Mouse (Mus musculus) lung, postnatal 0 days (tissue): ENCODE results near the gene Hbb-bs. TPM values are rescaled to one million over a fixed set of nuclear protein-coding genes. Genes with fewer than 3 reads are reported as not detected.

Source experiments
- ATAC-seq: fragments of 200-750 bp; cut with Nextera tagmentation; 2 replicates; pipeline ENCODE4 v1.8.0; 2017; ENCODE audit warnings: moderate library complexity
- DNase-seq: peaks from one replicate; pipeline ENCODE4 v3.0.0-alpha.2; 2016; ENCODE audit warnings: low spot score
- H3K27ac ChIP-seq: fragments of 300-500 bp; sonication (generic); 2 replicates; pipeline ENCODE4 v1.5.1; 2014; ENCODE audit warnings: antibody characterized with exemption, mild to moderate bottlenecking, low read length, mixed read lengths
- H3K27me3 ChIP-seq: fragments of 300-500 bp; sonication (generic); replicated peaks from 2 replicates; pipeline ENCODE4 v1.6.1; 2014; ENCODE audit warnings: low read length, mixed read lengths; ENCODE audit not compliant: insufficient read depth
- H3K36me3 ChIP-seq: fragments of 300-500 bp; sonication (generic); 2 replicates; pipeline ENCODE4 v1.6.1; 2014; ENCODE audit warnings: low read length, mixed read lengths; ENCODE audit not compliant: insufficient read depth
- H3K4me1 ChIP-seq: fragments of 300-500 bp; sonication (generic); 2 replicates; pipeline ENCODE4 v1.6.1; 2014; ENCODE audit warnings: antibody characterized with exemption, low read depth, low read length, mixed read lengths; ENCODE audit not compliant: insufficient read depth
- H3K4me2 ChIP-seq: fragments of 300-500 bp; sonication (generic); replicated peaks from 2 replicates; pipeline ENCODE4 v1.6.1; 2014; ENCODE audit warnings: low read depth, mild to moderate bottlenecking, low read length, moderate library complexity, mixed read lengths
- H3K4me3 ChIP-seq: fragments of 300-500 bp; sonication (generic); 2 replicates; pipeline ENCODE4 v1.5.1; 2014; ENCODE audit warnings: low read depth, low read length
- H3K9ac ChIP-seq: fragments of 300-500 bp; sonication (generic); replicated peaks from 2 replicates; pipeline ENCODE4 v1.6.1; 2014; ENCODE audit warnings: low read depth, mild to moderate bottlenecking
- H3K9me3 ChIP-seq: fragments of 300-500 bp; sonication (generic); 2 replicates; pipeline ENCODE4 v1.6.1; 2016; ENCODE audit warnings: low read length, mixed read lengths
- CTCF ChIP-seq: IDR thresholded peaks from 2 replicates; pipeline ENCODE4 v1.5.1; 2016; ENCODE audit warnings: antibody characterized with exemption, mild to moderate bottlenecking
- EP300 ChIP-seq: IDR thresholded peaks from 2 replicates; pipeline ENCODE4 v1.6.1; 2016; ENCODE audit warnings: antibody characterized with exemption, mild to moderate bottlenecking, control low read depth
- WGBS: fragments of 180-500 bp; shearing (Covaris S2); extraction: QIAGEN DNeasy Blood & Tissue Kit; methylation state at CpG from one replicate; pipeline ENCODE4 v1.1.7; 2014; 5-methylcytosine and 5-hydroxymethylcytosine counted together
- polyA plus RNA-seq: library from polyadenylated mRNA; unstranded; fragments of >200 nt; fragmentation: Nextera tagmentation; extraction: Ambion mirVana; gene quantifications from 2 replicates; pipeline ENCODE4 v1.2.1, GENCODE M21; 2015

Gene Hbb-bs
- 19,829 and 23,579 TPM in 2 replicates for polyA plus RNA-seq

GRCm38 (mm10) chr7:103827808-103828207 lies at the start of gene Hbb-bs:
Gene Hbb-bs, minus strand, starts transcription at chr7:103828096.
- 84% methylated on average over 4 of the region's 4 CpGs for WGBS
- H3K9ac ChIP-seq, result no peak within 1 kb of the TSS
- no peaks in the 10 kb centered on the region for H3K4me1 ChIP-seq
- DNase-seq, result no peak
- no peaks in the 10 kb centered on the region for H3K27me3 ChIP-seq
- H3K9me3 ChIP-seq, result no peaks in the 10 kb centered on the region
- TF ChIP-seq EP300 (no peak), CTCF (no peak)
- H3K4me3 ChIP-seq, result no peak within 1 kb of the TSS
- H3K27ac ChIP-seq, result no peak within 1 kb of the TSS
- peak; percentile 68 for ATAC-seq
- H3K36me3 ChIP-seq, result no peaks in the 10 kb centered on the region
- H3K4me2 ChIP-seq, result no peak within 1 kb of the TSS

- H3K27ac ChIP-seq, result no peak overlapping the region
- H3K9ac ChIP-seq, result no peak overlapping the region
- DNase-seq, result no peak
- no peak overlapping the region for H3K4me3 ChIP-seq
- TF ChIP-seq EP300 (no peak), CTCF (no peak)
- no peak for ATAC-seq
- H3K27me3 ChIP-seq, result no peaks in the 10 kb centered on the region
- H3K36me3 ChIP-seq, result no peaks in the 10 kb centered on the region
- no peak overlapping the region for H3K4me2 ChIP-seq
- no peaks in the 10 kb centered on the region for H3K4me1 ChIP-seq
- no peaks in the 10 kb centered on the region for H3K9me3 ChIP-seq
- WGBS, result 67% methylated on average over 2 of the region's 2 CpGs
Observed at GRCm38 (mm10) chr7:103877093-103877492, 49.2 kb upstream of the Hbb-bs start.

GRCm38 (mm10) chr7:103874451-103874850 lies 46.6 kb upstream of the Hbb-bs start:
- H3K27me3 ChIP-seq, result no peaks in the 10 kb centered on the region
- H3K4me1 ChIP-seq, result no peaks in the 10 kb centered on the region
- H3K4me2 ChIP-seq, result no peak overlapping the region
- H3K27ac ChIP-seq, result no peak overlapping the region
- WGBS, result 41% methylated on average over 5 of the region's 5 CpGs
- ATAC-seq, result no peak
- H3K4me3 ChIP-seq, result no peak overlapping the region
- H3K9me3 ChIP-seq, result no peaks in the 10 kb centered on the region
- TF ChIP-seq EP300, result no peak
- TF ChIP-seq CTCF, result no peak
- DNase-seq, result no peak
- H3K36me3 ChIP-seq, result no peaks in the 10 kb centered on the region
- H3K9ac ChIP-seq, result no peak overlapping the region

- Histone ChIP-seq H3K36me3 (no peaks in the 10 kb centered on the region), H3K27ac (no peak overlapping the region), H3K4me1 (no peaks in the 10 kb centered on the region), H3K9me3 (no peaks in the 10 kb centered on the region), H3K27me3 (no peaks in the 10 kb centered on the region), H3K4me2 (no peak overlapping the region), H3K4me3 (no peak overlapping the region), H3K9ac (no peak overlapping the region)
- no peak; the same call in 1 of the 2 replicates for TF ChIP-seq CTCF
- TF ChIP-seq EP300, result no peak
- 3% methylated on average over 1 of the region's 1 CpGs for WGBS
- DNase-seq, result peak; percentile 4
- no peak for ATAC-seq
Observed at GRCm38 (mm10) chr7:103873064-103873463, 45.2 kb upstream of the Hbb-bs start.

- H3K4me2 ChIP-seq, result no peak overlapping the region
- no peak for TF ChIP-seq CTCF
- no peak for TF ChIP-seq EP300
- H3K36me3 ChIP-seq, result no peaks in the 10 kb centered on the region
- no peak for DNase-seq
- no peak overlapping the region for H3K27ac ChIP-seq
- H3K4me3 ChIP-seq, result no peak overlapping the region
- no peaks in the 10 kb centered on the region for H3K27me3 ChIP-seq
- no peak overlapping the region for H3K9ac ChIP-seq
- ATAC-seq, result no peak; the same call in 1 of the 2 replicates
- no peaks in the 10 kb centered on the region for H3K9me3 ChIP-seq
- H3K4me1 ChIP-seq, result no peaks in the 10 kb centered on the region
Observed at GRCm38 (mm10) chr7:103870667-103871066, 42.8 kb upstream of the Hbb-bs start.

GRCm38 (mm10) chr7:103865716-103866115 lies 37.8 kb upstream of the Hbb-bs start:
- DNase-seq (no peak), ATAC-seq (no peak)
- H3K36me3 ChIP-seq, result no peaks in the 10 kb centered on the region
- no peak overlapping the region for H3K9ac ChIP-seq
- TF ChIP-seq CTCF (no peak), EP300 (no peak)
- H3K9me3 ChIP-seq, result no peaks in the 10 kb centered on the region
- no peaks in the 10 kb centered on the region for H3K4me1 ChIP-seq
- no peak overlapping the region for H3K4me3 ChIP-seq
- no peak overlapping the region for H3K4me2 ChIP-seq
- H3K27ac ChIP-seq, result no peak overlapping the region
- no peaks in the 10 kb centered on the region for H3K27me3 ChIP-seq

GRCm38 (mm10) chr7:103861531-103861930 lies 33.6 kb upstream of the Hbb-bs start:
- no peak for ATAC-seq
- H3K27me3 ChIP-seq, result no peaks in the 10 kb centered on the region
- H3K4me1 ChIP-seq, result no peaks in the 10 kb centered on the region
- H3K9me3 ChIP-seq, result no peaks in the 10 kb centered on the region
- no peak for DNase-seq
- H3K27ac ChIP-seq, result no peak overlapping the region
- 65% methylated on average over 3 of the region's 3 CpGs for WGBS
- no peak overlapping the region for H3K9ac ChIP-seq
- TF ChIP-seq EP300, result no peak
- TF ChIP-seq CTCF, result no peak
- no peaks in the 10 kb centered on the region for H3K36me3 ChIP-seq
- H3K4me2 ChIP-seq, result no peak overlapping the region
- no peak overlapping the region for H3K4me3 ChIP-seq
